ENCODE assay signal across 49 mouse cellular contexts in the genomic region with DNA sequence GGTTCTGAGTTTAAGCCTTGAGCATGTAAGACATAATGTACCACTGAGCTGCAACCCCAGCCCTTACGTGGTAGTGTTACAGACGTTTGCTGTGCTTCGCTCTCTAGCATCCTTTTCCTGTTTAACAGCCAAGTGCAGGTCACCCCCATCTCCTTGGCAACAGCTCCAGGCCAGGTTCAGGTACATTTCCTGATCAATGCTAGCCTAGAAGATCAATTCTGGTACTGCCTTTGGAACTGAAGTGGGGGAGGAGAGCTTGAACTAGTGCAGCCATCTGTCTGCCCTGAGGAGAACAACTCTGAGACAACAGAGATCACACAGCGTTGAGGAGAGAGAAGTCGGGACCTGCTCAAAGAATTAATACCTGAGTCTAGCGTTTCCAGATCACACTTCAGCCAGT. TPM values are rescaled to one million over a fixed set of nuclear protein-coding genes. Genes with fewer than 3 reads are reported as not detected.
"Had no signal": no experiment of that assay in that cellular context is flagged by ENCODE, and none has a peak within 500 bp of the region (broad histone marks: within the 10 kb centered on the region; RNA-seq: fewer than 3 reads in every experiment).

No protein-coding gene starts in this region.

- H3K27ac ChIP-seq: heart, embryonic 10.5 days; heart, embryonic 13.5 days; heart, embryonic 15.5 days; hindbrain, embryonic 10.5 days; hindbrain, embryonic 12.5 days; hindbrain, embryonic 13.5 days; hindbrain, embryonic 14.5 days; hindbrain, embryonic 15.5 days; hindbrain, postnatal 0 days; intestine, embryonic 15.5 days; kidney, embryonic 15.5 days; kidney, postnatal 0 days; layer of hippocampus, adult 2 months had no signal

- H3K9ac ChIP-seq: heart, embryonic 12.5 days; heart, embryonic 13.5 days; heart, embryonic 15.5 days; hindbrain, embryonic 12.5 days; hindbrain, embryonic 13.5 days; hindbrain, embryonic 14.5 days; hindbrain, embryonic 15.5 days; intestine, embryonic 15.5 days; kidney, embryonic 15.5 days had no signal

- DNase-seq: heart, postnatal 10 days; heart, postnatal 14 days; heart, postnatal 36 days; heart, postnatal 4 days; kidney, adult 11 months; kidney, adult 18-20 months; kidney, adult 2 months; kidney, adult 8-10 months; kidney, adult 9 months; kidney, postnatal 10 days; kidney, postnatal 14 days; kidney, postnatal 25 days; kidney, postnatal 36 days; kidney, postnatal 4 days; layer of hippocampus, adult 9-11 months; layer of hippocampus, postnatal 36 days had no signal

- H3K9me3 ChIP-seq: heart, embryonic 10.5 days; heart, embryonic 12.5 days; heart, embryonic 13.5 days; heart, embryonic 15.5 days; hindbrain, embryonic 10.5 days; hindbrain, embryonic 12.5 days; hindbrain, embryonic 13.5 days; hindbrain, embryonic 15.5 days; intestine, embryonic 15.5 days; kidney, embryonic 15.5 days had no signal

- ATAC-seq: hindbrain, embryonic 16.5 days; hindbrain, postnatal 0 days; inflammation-experienced regulatory T-cells, adult 6 months; intestine, embryonic 15.5 days; intestine, embryonic 16.5 days; intestine, postnatal 0 days had no signal

- H3K27me3 ChIP-seq: heart, embryonic 12.5 days; heart, embryonic 13.5 days; heart, embryonic 15.5 days; hindbrain, embryonic 12.5 days; hindbrain, embryonic 13.5 days; hindbrain, embryonic 15.5 days; intestine, embryonic 15.5 days; kidney, embryonic 15.5 days had no signal

- H3K4me3 ChIP-seq: heart, embryonic 10.5 days; heart, embryonic 12.5 days; heart, embryonic 13.5 days; heart, embryonic 15.5 days; hindbrain, embryonic 10.5 days; hindbrain, embryonic 12.5 days; hindbrain, embryonic 13.5 days; hindbrain, embryonic 15.5 days; intestine, embryonic 15.5 days; kidney, embryonic 15.5 days; layer of hippocampus, adult 2 months had no signal

- H3K4me2 ChIP-seq: heart, embryonic 11.5 days; heart, embryonic 12.5 days; heart, embryonic 13.5 days; heart, embryonic 15.5 days; hindbrain, embryonic 12.5 days; hindbrain, embryonic 13.5 days; hindbrain, embryonic 14.5 days; hindbrain, embryonic 15.5 days; intestine, embryonic 15.5 days; kidney, embryonic 15.5 days had no signal

- H3K36me3 ChIP-seq: heart, embryonic 10.5 days; heart, embryonic 12.5 days; heart, embryonic 13.5 days; heart, embryonic 15.5 days; hindbrain, embryonic 10.5 days; hindbrain, embryonic 12.5 days; hindbrain, embryonic 13.5 days; hindbrain, embryonic 15.5 days; intestine, embryonic 15.5 days; kidney, embryonic 15.5 days had no signal

- H3K4me1 ChIP-seq: heart, embryonic 15.5 days; hindbrain, embryonic 15.5 days; intestine, embryonic 15.5 days had no signal

RNA-seq across cellular contexts. Expression of a gene that starts 59.4 kb away (rescaled TPM):
- total RNA-seq: heart, adult 8-10 months; heart, postnatal 10 days; heart, postnatal 14 days; heart, postnatal 25 days; heart, postnatal 36 days; heart, postnatal 4 days; hematopoietic stem cell, adult 5-6 weeks; hindbrain, postnatal 0 days; layer of hippocampus, adult 18-20 months; layer of hippocampus, adult 2 months; layer of hippocampus, adult 8-10 months; layer of hippocampus, postnatal 10 days; layer of hippocampus, postnatal 14 days; layer of hippocampus, postnatal 25 days; layer of hippocampus, postnatal 36 days had no signal
- polyA plus RNA-seq: heart, embryonic 10.5 days; heart, embryonic 11.5 days; heart, embryonic 12.5 days; heart, embryonic 13.5 days; heart, embryonic 14.5 days; heart, embryonic 15.5 days; heart, embryonic 16.5 days; heart, postnatal 0 days; hindbrain, embryonic 10.5 days; hindbrain, embryonic 12.5 days; hindbrain, embryonic 13.5 days; hindbrain, embryonic 14.5 days; hindbrain, embryonic 15.5 days; hindbrain, embryonic 16.5 days; hindbrain, postnatal 0 days; intestine, embryonic 14.5 days; intestine, embryonic 15.5 days; intestine, embryonic 16.5 days; intestine, postnatal 0 days; kidney, adult 2 months; kidney, embryonic 14.5 days; kidney, embryonic 15.5 days; kidney, postnatal 0 days; large intestine, adult 2 months had no signal
